Mouse (Mus musculus) small intestine, adult 2 months (tissue): ENCODE measurements around the gene Cebpzos. TPM values are rescaled to one million over a fixed set of nuclear protein-coding genes. Genes with fewer than 3 reads are reported as not detected.

Experiments used
- H3K27ac ChIP-seq: fragments of 200-500 bp; 2 replicates; pipeline ENCODE4 v1.5.1; 2012; ENCODE audit warnings: low read depth, low read length, control low read depth, inconsistent platforms; ENCODE audit not compliant: insufficient read depth
- H3K27me3 ChIP-seq: fragments of 200-500 bp; 2 replicates; pipeline ENCODE4 v1.6.1; 2012; ENCODE audit warnings: mild to moderate bottlenecking, moderate library complexity, low read length, inconsistent platforms; ENCODE audit not compliant: control insufficient read depth, insufficient read depth
- H3K36me3 ChIP-seq: fragments of 200-500 bp; 2 replicates; pipeline ENCODE4 v1.6.1; 2012; ENCODE audit warnings: mild to moderate bottlenecking, low read length, control low read depth, inconsistent platforms; ENCODE audit not compliant: control insufficient read depth, insufficient read depth
- H3K4me1 ChIP-seq: fragments of 200-500 bp; 2 replicates; pipeline ENCODE4 v1.6.1; 2012; ENCODE audit warnings: low read length, inconsistent platforms, mixed read lengths; ENCODE audit not compliant: control insufficient read depth, insufficient read depth, insufficient read length
- H3K4me3 ChIP-seq: fragments of 200-500 bp; 2 replicates; pipeline ENCODE4 v1.5.1; 2012; ENCODE audit warnings: low read depth, mild to moderate bottlenecking, control low read depth, inconsistent platforms, low read length, moderate library complexity
- CTCF ChIP-seq: fragments of 200-500 bp; IDR thresholded peaks from 2 replicates; pipeline ENCODE4 v1.5.1; 2012; ENCODE audit warnings: low read depth, mild to moderate bottlenecking, control low read depth, inconsistent platforms, low read length, moderate library complexity, mixed read lengths; ENCODE audit not compliant: insufficient replicate concordance, insufficient read length; ENCODE audit errors: extremely low read depth
- POLR2A ChIP-seq: fragments of 200-500 bp; IDR thresholded peaks from 2 replicates; pipeline ENCODE4 v1.6.1; 2012; ENCODE audit warnings: low read depth, mild to moderate bottlenecking, control low read depth, inconsistent platforms, low read length, moderate library complexity
- WGBS: fragments of 180-500 bp; shearing (Covaris S2); methylation state at CpG from one replicate; pipeline ENCODE4 v1.1.7; 2018; 5-methylcytosine and 5-hydroxymethylcytosine counted together
- polyA plus RNA-seq: library from polyadenylated mRNA; depleted of rRNA; stranded (reverse); fragments of >200 nt; gene quantifications from 2 replicates; pipeline ENCODE4 v1.2.3, GENCODE M21; 2012; rRNA removed

Cebpzos gene
- polyA plus RNA-seq, 1 experiment: 3.9 TPM

- Histone ChIP-seq H3K4me1 (no peaks in the 10 kb centered on the region), H3K27ac (no peak overlapping the region), H3K4me3 (no peak overlapping the region), H3K36me3 (peaks cover 5% of the 10 kb centered on the region; the same call in 1 of the 2 replicates), H3K27me3 (no peaks in the 10 kb centered on the region)
- TF ChIP-seq CTCF (no peak), POLR2A (no peak)
- 87% methylated on average over 11 of the region's 11 CpGs for WGBS
Observed at GRCm38 (mm10) chr17:78966092-78966883, 50.0 kb downstream of the Cebpzos start.

GRCm38 (mm10) chr17:78968500-78968899 is 52.2 kb downstream of the Cebpzos start:
- Histone ChIP-seq H3K27ac (no peak overlapping the region), H3K27me3 (no peaks in the 10 kb centered on the region), H3K4me3 (no peak overlapping the region), H3K4me1 (no peaks in the 10 kb centered on the region), H3K36me3 (peaks cover 3% of the 10 kb centered on the region; the same call in 1 of the 2 replicates)
- TF ChIP-seq POLR2A: no peak
- no peak for TF ChIP-seq CTCF
- 87% methylated on average over 3 of the region's 3 CpGs for WGBS

Other genes with a start within 250 kb of the Cebpzos start
- gene Strn, start 179.3 kb upstream of the Cebpzos start, polyA plus RNA-seq: 2.6 and 5.6 TPM in 2 replicates
- gene Heatr5b, start 81.1 kb upstream of the Cebpzos start, polyA plus RNA-seq: 4.8 and 9.6 TPM in 2 replicates
- gene Gpatch11, start 80.9 kb upstream of the Cebpzos start, polyA plus RNA-seq: 4.6 and 6.5 TPM in 2 replicates
- 0.77 and 2.6 TPM in 2 replicates for gene Eif2ak2, start 33.9 kb upstream of the Cebpzos start, polyA plus RNA-seq
- gene Sult6b1, start 9.5 kb upstream of the Cebpzos start, polyA plus RNA-seq: not detected in 2 replicates
- gene Cebpz, start 20.6 kb downstream of the Cebpzos start, polyA plus RNA-seq: 0.34 and 1.0 TPM in 2 replicates
- gene Ndufaf7, start 20.6 kb downstream of the Cebpzos start, polyA plus RNA-seq: 1.2 and 2.5 TPM in 2 replicates
- 1.5 and 1.6 TPM in 2 replicates for gene Prkd3, start 104.3 kb downstream of the Cebpzos start, polyA plus RNA-seq
- 1.8 and 2.3 TPM in 2 replicates for gene Qpct, start 135.4 kb downstream of the Cebpzos start, polyA plus RNA-seq